Mouse (Mus musculus) retina, postnatal 1 day (tissue): ENCODE results near the gene Olfr497.

Experiments
- DNase-seq: peaks from one replicate; pipeline ENCODE4 v3.0.0-alpha.2; 2012

Gene Olfr497

GRCm38 (mm10) chr7:108420121-108420520, at the start of gene Olfr497:
Gene Olfr497 (plus strand): TSS chr7:108420421.
- no peak for DNase-seq

DNA sequence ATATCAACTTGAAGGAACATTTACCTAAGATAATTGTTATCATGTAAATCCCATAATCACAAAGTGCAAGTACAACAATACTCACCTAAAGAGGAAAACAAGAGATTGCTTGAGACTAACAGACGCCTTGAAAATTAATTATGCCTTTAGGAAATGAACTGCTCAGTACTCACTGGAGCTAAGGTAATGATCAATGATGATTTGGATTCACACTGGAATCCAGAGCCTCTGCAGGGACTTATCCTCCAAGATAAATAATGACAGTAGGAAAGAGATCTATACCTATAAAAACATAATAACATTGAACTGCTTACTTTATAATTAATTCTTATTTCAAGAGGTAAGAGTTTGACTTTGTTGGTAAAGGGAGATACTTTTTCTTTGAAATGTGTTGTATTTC, 27.4 kb upstream of the Olfr497 start, which contains the start of gene Olfr495:
Gene Olfr495 (plus strand): TSS at position 301 of the 400 bp plus-strand sequence.
- no peak for DNase-seq

GRCm38 (mm10) chr7:108465026-108465425, 44.8 kb downstream of the Olfr497 start, which contains the start of gene Olfr498:
Gene Olfr498 (plus strand): TSS chr7:108465326.
- DNase-seq, result no peak
